Mouse (Mus musculus) MEL (cell line): ENCODE results near the gene Best1. TPM values are rescaled to one million over a fixed set of nuclear protein-coding genes. Genes with fewer than 3 reads are reported as not detected.

Experiments used
- DNase-seq: peaks from one replicate; pipeline ENCODE4 v3.0.0; 2011; ENCODE audit warnings: low read depth, low spot score
- H3K27ac ChIP-seq: 2 replicates; pipeline ENCODE4 v1.5.1; 2012; ENCODE audit warnings: low read depth, mild to moderate bottlenecking, control low read depth, low read length, moderate library complexity; ENCODE audit not compliant: control insufficient read depth
- H3K27me3 ChIP-seq, 2 experiments: fragments of 150-350 bp in 1 of 2; sonication (generic) in 1 of 2; 2 replicates each; pipeline ENCODE4 v1.6.1; 2012; ENCODE audit warnings: low read length in 2 of 2, mild to moderate bottlenecking in 2 of 2, improper control_type of control experiment in 1 of 2, moderate library complexity in 1 of 2; ENCODE audit not compliant: insufficient read depth in 2 of 2, control insufficient read depth in 1 of 2
- H3K36me3 ChIP-seq, 2 experiments: 2 replicates each; pipeline ENCODE4 v1.6.1; 2012 to 2014; ENCODE audit warnings: low read length in 2 of 2, improper control_type of control experiment in 1 of 2, inconsistent platforms in 1 of 2, mild to moderate bottlenecking in 1 of 2; ENCODE audit not compliant: insufficient read depth in 2 of 2, control insufficient read depth in 1 of 2
- H3K4me1 ChIP-seq, 2 experiments: fragments of 150-350 bp in 1 of 2; sonication (generic) in 1 of 2; 2 replicates each; pipeline ENCODE4 v1.6.1; 2012; ENCODE audit warnings: low read length in 2 of 2, improper control_type of control experiment in 1 of 2, mild to moderate bottlenecking in 1 of 2; ENCODE audit not compliant: insufficient read depth in 2 of 2, control insufficient read depth in 1 of 2
- H3K4me3 ChIP-seq, 2 experiments: fragments of 150-350 bp in 1 of 2; sonication (generic) in 1 of 2; 2 replicates each; pipeline ENCODE4 v1.5.1; 2012; ENCODE audit warnings: low read depth in 2 of 2, low read length in 2 of 2, mild to moderate bottlenecking in 2 of 2, moderate library complexity in 2 of 2, control low read depth in 1 of 2, improper control_type of control experiment in 1 of 2; ENCODE audit not compliant: control insufficient read depth in 1 of 2, insufficient read depth in 1 of 2
- H3K79me2 ChIP-seq: 2 replicates; pipeline ENCODE4 v1.6.1; 2012; ENCODE audit warnings: mild to moderate bottlenecking, low read length, moderate library complexity; ENCODE audit not compliant: control insufficient read depth, poor library complexity, insufficient read depth
- H3K9ac ChIP-seq: 2 replicates; pipeline ENCODE4 v1.6.1; 2012; ENCODE audit warnings: low read depth, mild to moderate bottlenecking, control low read depth, low read length, moderate library complexity; ENCODE audit not compliant: control insufficient read depth, poor library complexity, severe bottlenecking
- H3K9me3 ChIP-seq: fragments of 150-350 bp; sonication (generic); replicated peaks from 2 replicates; pipeline ENCODE4 v1.6.1; 2012; ENCODE audit warnings: mild to moderate bottlenecking, low read length, improper control_type of control experiment, moderate library complexity; ENCODE audit not compliant: insufficient read depth
- BHLHE40 ChIP-seq: IDR thresholded peaks from 2 replicates; pipeline ENCODE4 v1.6.1; 2012; ENCODE audit warnings: low read depth, mild to moderate bottlenecking, inconsistent platforms, low read length, improper control_type of control experiment, borderline replicate concordance
- CHD1 ChIP-seq: IDR thresholded peaks from 2 replicates; pipeline ENCODE4 v1.6.1; 2012; ENCODE audit warnings: low read depth, mild to moderate bottlenecking, inconsistent platforms, low read length, improper control_type of control experiment
- CHD2 ChIP-seq: IDR thresholded peaks from 2 replicates; pipeline ENCODE4 v1.6.1; 2011; ENCODE audit warnings: low read length, improper control_type of control experiment
- CTCF ChIP-seq, 3 experiments: IDR thresholded peaks in 2 of 3; conservative IDR thresholded peaks in 1 of 3; 2 replicates each; pipeline ENCODE4 v1.5.1; 2011 to 2012; ENCODE audit warnings: low read length in 3 of 3, low read depth in 2 of 3, mild to moderate bottlenecking in 2 of 3, improper control_type of control experiment in 1 of 3, inconsistent platforms in 1 of 3, mixed read lengths in 1 of 3, moderate library complexity in 1 of 3; ENCODE audit not compliant: control insufficient read depth in 1 of 3, insufficient read depth in 1 of 3, poor library complexity in 1 of 3, severe bottlenecking in 1 of 3
- E2F4 ChIP-seq: IDR thresholded peaks from 2 replicates; pipeline ENCODE4 v1.6.1; 2011; ENCODE audit warnings: low read depth, low read length, improper control_type of control experiment, borderline replicate concordance
- ETS1 ChIP-seq: IDR thresholded peaks from 2 replicates; pipeline ENCODE4 v1.6.1; 2012; ENCODE audit warnings: low read depth, mild to moderate bottlenecking, inconsistent platforms, low read length, improper control_type of control experiment, moderate library complexity
- GATA1 ChIP-seq: IDR thresholded peaks from 2 replicates; pipeline ENCODE4 v1.6.1; 2011; ENCODE audit warnings: low read depth, low read length, improper control_type of control experiment
- JUND ChIP-seq: IDR thresholded peaks from 2 replicates; pipeline ENCODE4 v1.6.1; 2011; ENCODE audit warnings: low read depth, mild to moderate bottlenecking, improper control_type of control experiment, low read length
- KAT2A ChIP-seq: conservative IDR thresholded peaks from 2 replicates; pipeline ENCODE4 v1.6.1; 2012; ENCODE audit warnings: low read depth, low read length, improper control_type of control experiment, inconsistent platforms
- MAFK ChIP-seq: IDR thresholded peaks from 2 replicates; pipeline ENCODE4 v1.6.1; 2011; ENCODE audit warnings: low read depth, mild to moderate bottlenecking, low read length, improper control_type of control experiment, borderline replicate concordance
- MEF2A ChIP-seq: IDR thresholded peaks from 2 replicates; pipeline ENCODE4 v1.6.1; 2014; ENCODE audit warnings: low read depth, mild to moderate bottlenecking, inconsistent platforms, low read length, improper control_type of control experiment; ENCODE audit not compliant: poor library complexity, insufficient replicate concordance, severe bottlenecking; ENCODE audit errors: extremely low read depth
- POLR2AphosphoS2 ChIP-seq: IDR thresholded peaks from 2 replicates; pipeline ENCODE4 v1.6.1; 2011; ENCODE audit warnings: low read length, improper control_type of control experiment
- POLR2AphosphoS5 ChIP-seq: IDR thresholded peaks from 2 replicates; pipeline ENCODE4 v1.6.1; 2012; ENCODE audit warnings: low read depth, borderline replicate concordance, mild to moderate bottlenecking, inconsistent platforms, low read length, moderate library complexity, mixed read lengths
- RCOR1 ChIP-seq: IDR thresholded peaks from 2 replicates; pipeline ENCODE4 v1.6.1; 2012; ENCODE audit warnings: low read depth, mild to moderate bottlenecking, inconsistent platforms, low read length, improper control_type of control experiment
- SIN3A ChIP-seq: IDR thresholded peaks from 2 replicates; pipeline ENCODE4 v1.6.1; 2012; ENCODE audit warnings: low read length, improper control_type of control experiment, inconsistent platforms
- TAL1 ChIP-seq: IDR thresholded peaks from 2 replicates; pipeline ENCODE4 v1.6.1; 2012; ENCODE audit warnings: mild to moderate bottlenecking, inconsistent platforms, low read length, moderate library complexity, mixed read lengths
- TBP ChIP-seq: IDR thresholded peaks from 2 replicates; pipeline ENCODE4 v1.8.0; 2011; ENCODE audit warnings: low read depth, low read length, improper control_type of control experiment
- UBTF ChIP-seq: IDR thresholded peaks from 2 replicates; pipeline ENCODE4 v1.6.1; 2012; ENCODE audit warnings: low read depth, mild to moderate bottlenecking, inconsistent platforms, low read length, improper control_type of control experiment, moderate library complexity, borderline replicate concordance; ENCODE audit not compliant: insufficient read depth
- USF2 ChIP-seq, 2 experiments: IDR thresholded peaks; 2 replicates each; pipeline ENCODE4 v1.6.1; 2011 to 2012; ENCODE audit warnings: improper control_type of control experiment in 2 of 2, low read length in 2 of 2, borderline replicate concordance in 1 of 2, inconsistent platforms in 1 of 2, low read depth in 1 of 2, mild to moderate bottlenecking in 1 of 2; ENCODE audit not compliant: insufficient read depth in 1 of 2
- ZKSCAN1 ChIP-seq: IDR thresholded peaks from 2 replicates; pipeline ENCODE4 v1.6.1; 2012; ENCODE audit warnings: low read depth, mild to moderate bottlenecking, inconsistent platforms, low read length, improper control_type of control experiment, moderate library complexity
- ZNF384 ChIP-seq: IDR thresholded peaks from 2 replicates; pipeline ENCODE4 v1.6.1; 2012; ENCODE audit warnings: low read depth, mild to moderate bottlenecking, inconsistent platforms, low read length, improper control_type of control experiment
- polyA plus RNA-seq, 2 experiments: library from polyadenylated mRNA; stranded (reverse) in 1 of 2; unstranded in 1 of 2; fragments of >175 nt in 1 of 2; fragments of >200 nt in 1 of 2; gene quantifications; 2 replicates each; pipeline versions ENCODE4 v1.2.1 to v1.2.4; 2012; ENCODE audit warnings: low replicate concordance in 2 of 2, low read depth in 1 of 2; ENCODE audit not compliant: insufficient read length in 2 of 2, insufficient read depth in 1 of 2, missing spikeins in 1 of 2
- total RNA-seq: library from RNA; depleted of rRNA; stranded (reverse); fragments of 300-350 nt; gene quantifications from 2 replicates; pipeline ENCODE4 v1.2.3, GENCODE M21; 2012; rRNA removed

The Best1 gene
- total RNA-seq: not detected in 2 replicates
- under 1 TPM in 1 of 2 experiments, not detected in 1; 0.08 TPM for polyA plus RNA-seq

- Histone ChIP-seq H3K4me1 (no peaks in the 10 kb centered on the region), H3K79me2 (no peaks in the 10 kb centered on the region), H3K27me3 (no peaks in the 10 kb centered on the region; a peak in 2 of 4 replicates), H3K36me3 (no peaks in the 10 kb centered on the region)
- TF ChIP-seq CTCF (IDR thresholded peaks at IDR 0.05 in 2 of 3, conservative IDR thresholded peaks at IDR 0.05 in 1 of 3; ENCODE audit: control insufficient read depth in 1 of 3, insufficient read depth in 1 of 3, low read depth in 2 of 3, low read length in 3 of 3, poor library complexity in 1 of 3, severe bottlenecking in 1 of 3) (no peak), KAT2A (no peak), POLR2AphosphoS2 (no peak), E2F4 (no peak), USF2 (IDR thresholded peaks at IDR 0.05; ENCODE audit: borderline replicate concordance in 1 of 2, insufficient read depth in 1 of 2, low read depth in 1 of 2, low read length in 2 of 2) (no peak), CHD2 (no peak), ETS1 (no peak), JUND (no peak), MEF2A (no peak), CHD1 (no peak), GATA1 (no peak), BHLHE40 (no peak), ZKSCAN1 (no peak), POLR2AphosphoS5 (no peak), UBTF (no peak), TAL1 (no peak)
- TF ChIP-seq, all 39 proteins: peak for 0
- DNase-seq: no peak
- H3K27ac ChIP-seq: no peak within 1 kb of the TSS
- no peak within 1 kb of the TSS for H3K9ac ChIP-seq
- H3K4me3 ChIP-seq: no peak within 1 kb of the TSS
- H3K9me3 ChIP-seq: no peaks in the 10 kb centered on the region
Measured at GRCm38 (mm10) chr19:10001206-10001969, at the start of gene Best1, which contains the start of gene Rab3il1. Gene Best1 (minus strand): TSS chr19:10001633. Gene Rab3il1 (plus strand): TSS chr19:10001669.

DNA sequence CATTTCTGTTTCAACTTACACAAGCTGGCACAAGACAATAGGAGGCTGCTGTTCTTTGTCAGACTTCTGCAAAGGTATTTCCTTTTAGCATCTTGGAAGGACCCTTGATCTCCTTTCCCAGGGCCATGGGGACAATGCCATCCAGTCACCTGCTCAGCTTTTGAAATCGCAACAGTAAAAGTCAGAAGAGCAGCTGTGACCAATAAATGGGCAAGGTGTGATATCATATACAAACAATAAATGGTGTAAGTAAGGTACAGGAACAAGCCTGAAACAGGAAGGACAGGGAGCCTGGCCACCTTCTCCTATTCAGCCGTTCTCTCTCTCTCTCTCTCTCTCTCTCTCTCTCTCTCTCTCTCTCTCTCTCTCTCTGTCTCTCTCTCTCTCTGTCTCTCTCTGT, 49.0 kb upstream of the Best1 start:
- peaks cover 0 to 10% of the 10 kb centered on the region in 2 experiments; a peak in 2 of 4 replicates for H3K36me3 ChIP-seq
- no peaks in the 10 kb centered on the region for H3K79me2 ChIP-seq
- H3K4me1 ChIP-seq: peaks cover 6 to 11% of the 10 kb centered on the region in 2 experiments; a peak in 3 of 4 replicates
- DNase-seq: no peak
- no peak overlapping the region for H3K4me3 ChIP-seq
- no peaks in the 10 kb centered on the region for H3K9me3 ChIP-seq
- no peak overlapping the region for H3K9ac ChIP-seq
- H3K27me3 ChIP-seq: no peaks in the 10 kb centered on the region
- TF ChIP-seq CHD2: no peak
- TF ChIP-seq CTCF (IDR thresholded peaks at IDR 0.05 in 2 of 3, conservative IDR thresholded peaks at IDR 0.05 in 1 of 3; ENCODE audit: control insufficient read depth in 1 of 3, insufficient read depth in 1 of 3, low read depth in 2 of 3, low read length in 3 of 3, poor library complexity in 1 of 3, severe bottlenecking in 1 of 3): no peak
- TF ChIP-seq RCOR1: no peak
- TF ChIP-seq ZKSCAN1: no peak
- no peak for TF ChIP-seq MEF2A
- TF ChIP-seq GATA1: no peak
- no peak for TF ChIP-seq E2F4
- TF ChIP-seq JUND: no peak
- no peak for TF ChIP-seq POLR2AphosphoS5
- TF ChIP-seq UBTF: no peak
- TF ChIP-seq MAFK: no peak
- no peak for TF ChIP-seq ZNF384
- TF ChIP-seq TBP: no peak
- no peak for TF ChIP-seq SIN3A
- no peak overlapping the region for H3K27ac ChIP-seq
